Mouse (Mus musculus) cortical plate, adult 2 months (tissue): ENCODE data around the gene Fkbp10.

Source experiments
- CTCF ChIP-seq: fragments of 200-500 bp; IDR thresholded peaks from 2 replicates; pipeline ENCODE4 v1.5.1; 2011; ENCODE audit warnings: mild to moderate bottlenecking, control low read depth, low read length; ENCODE audit not compliant: insufficient read depth; ENCODE audit errors: extremely low read depth
- POLR2A ChIP-seq: fragments of 200-500 bp; IDR thresholded peaks from 2 replicates; pipeline ENCODE4 v1.6.1; 2011; ENCODE audit warnings: mild to moderate bottlenecking, low read length, control low read depth; ENCODE audit not compliant: insufficient read depth; ENCODE audit errors: extremely low read depth

DNA sequence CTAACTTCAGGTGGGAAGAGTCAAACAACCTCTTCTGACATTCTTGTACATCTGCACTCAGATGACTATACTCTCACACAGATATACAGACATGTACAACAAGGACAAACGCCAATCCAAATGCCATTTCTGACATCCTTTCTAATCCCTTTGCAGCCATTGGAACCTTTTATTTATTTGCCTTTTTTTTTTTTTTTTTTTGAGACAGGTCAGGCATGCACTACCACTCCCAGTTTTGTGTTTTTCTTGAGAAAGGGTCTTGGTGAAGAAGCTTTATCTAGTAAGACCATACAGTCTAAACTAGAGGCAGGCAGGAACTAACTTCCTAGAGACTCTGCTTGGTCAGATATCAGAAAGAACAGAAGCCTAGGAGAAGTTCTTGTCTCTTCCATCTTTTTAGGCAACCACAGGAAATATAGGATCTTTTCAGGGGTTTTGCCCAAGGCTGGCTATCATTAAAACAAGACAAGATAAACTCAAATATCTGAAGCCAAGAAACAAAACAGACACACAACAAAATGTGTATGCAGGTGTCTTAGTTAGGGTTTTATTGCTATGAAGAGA, 49.8 kb downstream of the Fkbp10 start:
- TF ChIP-seq POLR2A, result no peak
- TF ChIP-seq CTCF, result no peak
